Mouse (Mus musculus): ENCODE results near the gene Ccnd1.

The Ccnd1 gene

DNA sequence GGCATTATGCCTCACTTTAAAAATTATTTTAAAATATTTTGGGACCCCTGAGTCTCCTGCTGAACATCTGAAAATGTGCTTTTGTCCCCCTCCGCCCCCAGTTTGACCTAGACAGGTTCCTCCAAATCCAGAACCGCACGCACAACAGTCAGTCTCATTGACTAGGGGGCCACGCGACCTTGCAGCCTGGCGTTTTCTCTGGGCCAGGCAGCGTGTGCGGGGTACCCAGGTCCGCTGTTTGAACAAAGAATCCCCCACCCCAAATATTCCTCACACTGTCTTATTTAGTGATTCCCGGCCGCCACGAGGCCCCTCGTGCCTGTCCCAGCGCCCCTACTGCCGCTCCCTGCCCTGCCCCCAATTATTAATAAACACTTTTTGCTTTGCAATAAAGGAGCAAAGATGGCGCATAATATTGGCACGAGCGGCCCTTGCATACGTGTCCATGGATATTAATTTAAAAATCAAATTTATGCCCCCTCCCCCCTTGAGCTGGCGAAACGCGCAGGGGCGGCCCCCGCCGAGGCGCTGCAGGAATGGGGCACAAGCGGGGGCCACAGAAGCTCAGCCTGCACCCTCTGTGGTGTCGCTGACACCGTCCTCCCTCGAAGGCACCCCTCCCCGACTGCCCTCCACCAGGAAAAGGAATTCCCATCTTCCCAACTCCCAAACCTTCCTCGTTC is 923 bp downstream of the Ccnd1 start:
- no peak for DNase-seq

DNA sequence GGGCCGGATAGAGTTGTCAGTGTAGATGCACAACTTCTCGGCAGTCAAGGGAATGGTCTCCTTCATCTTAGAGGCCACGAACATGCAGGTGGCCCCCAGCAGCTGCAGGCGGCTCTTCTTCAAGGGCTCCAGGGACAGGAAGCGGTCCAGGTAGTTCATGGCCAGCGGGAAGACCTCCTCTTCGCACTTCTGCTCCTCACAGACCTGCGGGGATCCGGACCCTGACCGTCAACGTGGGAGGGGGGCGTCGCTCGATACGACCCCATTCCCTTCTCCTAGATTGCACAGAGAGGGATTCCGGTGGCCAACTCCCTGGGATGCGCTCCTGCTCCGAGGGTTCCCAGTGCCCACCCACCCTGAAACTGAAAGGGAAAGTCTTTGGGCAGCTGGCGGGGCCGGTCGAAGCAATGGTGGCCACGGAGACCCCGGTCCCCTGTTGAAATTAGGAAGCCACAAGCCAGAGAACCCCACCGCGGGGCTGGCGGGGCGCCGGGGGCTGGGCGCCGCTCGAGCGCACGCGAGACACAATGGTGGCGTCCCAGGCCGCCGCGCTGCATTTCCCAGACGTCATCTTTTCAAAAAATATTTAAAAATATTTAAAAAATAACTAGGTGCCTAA is 1.7 kb downstream of the Ccnd1 start:
- no peak for DNase-seq

DNA sequence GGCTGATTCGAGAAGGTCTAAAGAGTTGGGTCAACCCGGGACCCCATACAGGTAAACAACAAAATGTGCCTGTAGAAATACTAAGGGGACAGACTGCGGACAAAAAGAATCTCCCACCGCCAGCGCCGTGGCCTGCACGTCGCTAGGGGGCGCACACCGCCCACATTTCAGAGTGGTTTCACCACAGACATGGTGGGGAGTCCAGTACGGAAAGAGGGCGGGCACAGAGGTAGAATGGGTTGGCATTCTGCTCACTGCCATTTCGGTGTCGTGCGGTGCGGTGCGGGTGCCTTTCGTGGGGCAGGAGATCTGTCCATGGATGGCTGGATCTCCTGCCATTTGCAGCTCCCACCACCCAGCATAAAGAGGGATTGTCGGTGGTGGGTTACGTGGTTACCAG is 2.2 kb downstream of the Ccnd1 start:
- peak; percentile 88 to 91 for DNase-seq

DNA sequence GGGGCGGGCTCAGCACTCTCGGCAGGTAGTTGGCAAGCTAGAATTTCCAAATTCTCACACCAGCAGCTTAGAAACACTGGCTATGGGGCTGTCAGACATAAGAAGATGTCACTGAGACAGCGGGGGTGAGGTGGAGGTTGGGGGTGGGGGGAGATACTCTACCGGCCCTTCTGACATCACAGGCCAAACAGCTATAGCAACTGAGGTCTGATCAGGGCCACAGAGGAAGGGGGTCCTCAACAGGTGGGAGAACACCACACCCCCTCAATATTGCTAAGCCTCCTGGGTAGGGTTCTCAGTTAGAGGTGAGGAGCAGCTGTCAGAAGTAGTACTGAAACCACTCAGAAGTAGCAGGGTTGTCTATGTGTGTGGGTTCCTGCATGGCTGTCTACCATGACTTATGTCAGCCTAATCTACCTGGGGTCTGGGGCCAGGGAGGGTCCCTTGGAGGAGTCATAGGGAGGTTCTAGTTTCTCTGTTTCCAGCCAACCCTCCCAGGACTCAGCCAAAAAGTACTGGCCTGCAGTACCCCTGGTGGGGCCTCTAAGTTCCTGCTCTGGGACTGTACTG is 3.3 kb downstream of the Ccnd1 start:
- no peak for DNase-seq

DNA sequence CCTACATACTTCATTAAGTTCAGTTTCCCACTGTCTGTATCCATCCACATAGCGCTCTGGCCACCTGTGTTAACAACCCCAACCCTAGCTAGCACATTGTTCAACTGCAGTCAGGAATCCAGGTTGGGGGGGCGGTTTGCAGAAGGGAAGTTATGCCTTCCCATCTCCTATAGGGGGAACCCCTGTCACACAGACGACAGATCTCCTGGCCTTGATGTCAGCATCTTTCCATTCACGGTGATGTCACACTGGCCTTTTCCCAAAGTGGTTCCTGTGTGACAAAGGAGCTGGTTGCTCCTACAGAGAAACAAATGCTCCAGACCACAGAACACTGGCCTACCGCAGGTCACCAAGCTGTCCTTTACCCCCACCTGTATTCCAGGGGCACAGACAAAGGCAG is 4.2 kb downstream of the Ccnd1 start:
- DNase-seq = no peak

DNA sequence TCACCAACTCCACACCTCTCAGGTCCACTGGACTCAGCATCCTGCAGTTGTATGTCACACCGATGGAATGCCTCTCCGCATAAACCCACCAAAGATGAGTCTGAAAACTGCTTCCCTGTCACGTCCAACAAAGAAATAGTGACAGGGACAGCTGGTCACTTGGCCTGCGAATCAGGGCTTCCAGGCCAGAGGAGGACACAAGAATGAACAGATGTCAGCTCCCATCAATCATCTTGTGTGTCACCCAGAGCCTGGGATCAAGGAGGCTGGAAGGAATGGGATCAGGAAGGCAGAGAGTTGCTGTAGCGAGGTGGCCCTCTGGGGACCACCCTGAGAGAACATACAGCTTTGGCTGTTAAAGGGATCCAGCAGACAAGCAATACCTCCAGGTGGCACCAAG is 4.8 kb downstream of the Ccnd1 start:
- no peak for DNase-seq

DNA sequence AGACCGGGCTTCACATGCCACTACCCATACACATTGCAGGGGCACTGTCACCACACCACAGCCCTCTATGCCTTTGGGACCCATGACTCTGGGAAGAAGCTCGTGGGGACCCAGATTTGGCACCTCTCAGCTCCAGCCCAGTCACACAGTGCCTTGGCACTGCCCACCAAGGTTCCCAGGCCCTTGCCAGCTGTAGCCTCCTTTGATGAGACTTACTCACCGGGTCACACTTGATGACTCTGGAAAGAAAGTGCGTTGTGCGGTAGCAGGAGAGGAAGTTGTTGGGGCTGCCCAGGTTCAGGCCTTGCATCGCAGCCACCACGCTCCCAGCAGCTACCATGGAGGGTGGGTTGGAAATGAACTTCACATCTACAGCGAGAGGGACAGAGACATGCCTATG is 5.9 kb downstream of the Ccnd1 start:
- DNase-seq = no peak

DNA sequence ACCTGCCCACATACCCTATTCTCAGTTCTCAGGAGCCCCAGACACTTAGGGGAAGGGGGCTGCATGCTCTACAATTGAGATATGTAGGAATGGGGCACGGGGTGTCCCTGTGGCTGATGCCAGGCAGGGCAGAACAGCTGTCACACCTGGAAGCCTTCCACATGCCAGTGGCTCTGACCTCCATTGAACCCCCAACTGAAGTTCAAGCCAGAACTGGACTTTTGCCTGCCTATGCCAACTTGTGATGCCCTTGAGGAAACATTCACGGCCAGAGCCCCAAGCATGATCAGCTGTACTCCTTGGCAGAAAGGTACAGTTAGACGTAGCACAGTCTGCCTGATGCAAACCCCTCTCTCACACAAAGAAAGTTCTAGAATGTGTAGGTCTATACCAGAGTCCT is 6.4 kb downstream of the Ccnd1 start:
- no peak for DNase-seq

DNA sequence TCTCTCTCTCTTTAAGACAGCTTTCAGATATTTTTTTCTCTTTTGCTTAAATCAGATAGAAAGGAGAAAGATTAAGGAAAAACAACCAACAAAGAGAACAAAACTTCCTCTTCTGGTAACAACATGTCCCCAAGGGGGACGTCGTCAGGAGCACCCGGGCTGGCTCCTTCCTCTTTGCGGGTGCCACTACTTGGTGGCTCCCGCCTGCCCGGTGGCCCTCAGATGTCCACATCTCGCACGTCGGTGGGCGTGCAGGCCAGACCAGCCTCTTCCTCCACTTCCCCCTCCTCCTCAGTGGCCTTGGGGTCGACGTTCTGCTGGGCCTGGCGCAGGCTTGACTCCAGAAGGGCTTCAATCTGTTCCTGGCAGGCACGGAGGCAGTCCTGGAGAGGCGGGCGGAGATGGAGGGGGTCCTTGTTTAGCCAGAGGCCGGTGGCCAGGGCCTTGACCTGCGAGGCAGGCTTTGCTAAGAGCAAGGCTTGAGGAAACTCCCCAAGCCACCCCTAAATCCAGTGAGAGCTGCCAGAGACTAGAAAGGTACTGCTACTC is 7.3 kb downstream of the Ccnd1 start:
- DNase-seq = no peak

DNA sequence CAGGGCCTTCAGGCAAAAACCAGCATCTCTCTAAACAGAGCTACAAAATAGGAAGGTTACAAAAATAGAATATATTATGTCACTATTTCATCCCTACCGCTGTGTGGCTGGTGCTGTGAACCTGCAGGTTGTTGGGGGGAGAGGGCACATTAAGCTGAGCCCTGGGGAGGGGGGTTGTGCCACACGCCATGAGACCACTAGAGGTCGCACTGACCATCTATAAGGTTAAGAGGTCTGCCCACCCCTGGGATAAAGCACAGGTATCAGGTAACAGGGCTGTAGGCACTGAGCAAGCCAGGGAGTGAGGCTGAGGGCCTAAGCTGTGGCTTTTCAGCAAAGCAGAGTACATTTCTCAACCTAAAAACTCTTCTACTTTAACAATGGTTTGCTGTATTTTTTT is 7.9 kb downstream of the Ccnd1 start:
- no peak for DNase-seq

DNA sequence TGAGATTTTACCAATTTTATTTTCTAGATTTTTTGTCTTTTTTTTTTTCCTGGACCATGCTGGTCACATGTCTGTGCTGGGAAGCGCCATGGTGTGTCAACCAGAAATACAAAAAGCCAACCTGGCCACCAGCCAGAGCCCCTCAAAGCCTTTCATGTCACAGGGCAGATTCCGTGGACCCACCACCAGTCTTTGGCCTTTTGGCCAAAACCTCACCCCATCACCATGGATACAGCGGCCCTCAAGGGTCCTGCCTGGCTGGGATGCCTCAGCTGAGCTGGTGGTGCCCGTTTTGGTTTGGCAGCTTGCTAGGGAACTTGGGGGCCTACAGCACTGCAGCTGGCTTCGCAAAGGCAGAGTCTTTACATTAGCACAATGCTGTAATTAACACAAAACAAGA is 9.8 kb downstream of the Ccnd1 start:
- no peak for DNase-seq

DNA sequence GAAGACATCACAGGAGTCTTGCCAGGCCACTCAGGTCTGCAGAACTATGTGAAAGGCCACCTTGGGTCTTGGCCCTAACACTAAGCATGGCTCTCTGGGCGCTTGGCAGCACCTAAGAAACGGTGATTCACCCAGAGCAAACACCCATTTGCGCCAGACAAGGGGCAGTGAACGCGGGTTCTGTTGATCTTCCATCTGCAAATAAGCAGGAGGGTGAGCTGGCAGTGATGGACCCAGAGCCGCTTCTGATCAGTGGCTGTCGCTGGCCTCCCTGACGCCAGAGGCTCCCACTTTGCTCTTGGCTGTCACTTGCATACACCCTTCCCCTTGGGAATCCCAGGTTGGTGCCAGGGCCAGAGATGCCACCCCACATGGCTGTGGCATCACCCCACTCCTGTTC is 10.2 kb downstream of the Ccnd1 start:
- peak in 1 of 2 experiments; percentile 23 for DNase-seq

DNA sequence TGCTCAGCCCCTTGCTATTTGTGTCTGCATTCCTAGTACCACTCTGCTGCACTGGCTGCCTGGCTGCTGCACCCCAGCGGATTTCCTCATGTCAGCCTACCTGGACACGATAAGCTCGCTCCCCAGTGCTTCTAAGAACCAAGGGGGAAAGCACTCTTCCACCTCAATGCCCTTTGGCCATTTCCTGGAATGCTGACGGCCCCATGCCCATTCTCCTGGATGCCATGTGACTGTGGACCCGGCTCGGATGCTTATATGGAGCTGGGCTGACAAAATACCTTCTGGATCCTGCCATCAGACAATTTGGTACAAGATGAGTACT is 10.9 kb downstream of the Ccnd1 start:
- DNase-seq = no peak

DNA sequence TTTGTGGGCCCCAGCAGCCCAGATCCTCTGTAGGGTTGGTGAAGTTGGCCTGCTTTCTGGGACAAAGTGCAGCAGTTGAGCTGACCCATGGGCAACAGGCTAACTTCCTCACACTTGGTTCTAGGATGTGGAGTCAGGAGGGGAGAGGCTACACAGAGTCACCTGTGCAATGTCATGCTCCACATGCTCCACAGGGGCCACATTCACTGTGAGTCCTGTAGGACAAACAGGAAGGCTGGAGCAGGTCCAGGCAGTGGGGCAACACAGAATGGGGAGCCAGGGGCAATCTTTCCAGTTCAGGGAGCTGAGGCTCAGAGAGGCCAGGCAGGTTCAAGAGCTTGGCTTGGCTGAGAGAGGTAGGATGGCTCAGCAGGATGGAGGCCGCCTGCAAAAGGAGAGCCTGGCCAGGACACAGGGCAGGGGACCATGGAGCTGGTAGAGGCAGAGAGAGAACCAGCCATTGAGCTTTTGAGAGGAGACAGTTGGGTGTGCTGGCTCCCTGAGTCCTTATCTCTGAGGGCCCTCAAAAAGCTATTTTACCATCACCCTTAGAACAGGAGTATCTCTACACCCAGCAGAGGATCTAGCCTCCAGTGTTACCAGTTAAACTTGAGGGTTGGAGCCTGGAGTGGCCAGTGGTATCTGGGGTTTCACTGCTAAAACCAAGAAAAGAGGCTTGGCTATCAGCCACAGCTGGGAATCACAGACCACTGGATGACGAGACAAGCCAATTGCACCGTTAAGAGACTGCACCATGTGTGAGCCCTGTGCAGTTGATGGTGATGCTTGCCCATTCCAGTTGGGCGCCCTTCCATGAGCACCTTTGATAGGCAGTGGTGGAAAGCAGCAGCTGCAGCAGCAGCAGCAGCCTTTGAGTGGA is 11.5 kb downstream of the Ccnd1 start:
- DNase-seq = no peak

DNA sequence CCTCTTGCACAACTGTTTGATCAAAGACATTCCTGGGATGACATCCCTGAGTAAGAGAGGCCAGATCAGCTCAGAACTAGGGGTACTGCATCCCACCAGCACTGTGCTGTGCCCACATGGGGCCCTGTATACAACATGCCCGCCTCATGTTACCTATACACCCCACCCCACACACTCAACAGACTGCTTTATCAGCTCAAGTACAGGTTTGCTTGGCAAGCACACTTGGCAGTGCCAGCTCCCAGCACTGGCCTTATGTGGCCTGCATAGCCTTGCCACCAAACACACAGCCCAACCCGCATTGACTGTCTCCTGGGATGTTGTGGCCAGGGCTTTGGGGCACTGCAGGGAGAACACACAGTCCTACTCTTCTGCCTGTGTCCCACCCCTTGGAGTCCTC is 12.1 kb downstream of the Ccnd1 start:
- no peak for DNase-seq

DNA sequence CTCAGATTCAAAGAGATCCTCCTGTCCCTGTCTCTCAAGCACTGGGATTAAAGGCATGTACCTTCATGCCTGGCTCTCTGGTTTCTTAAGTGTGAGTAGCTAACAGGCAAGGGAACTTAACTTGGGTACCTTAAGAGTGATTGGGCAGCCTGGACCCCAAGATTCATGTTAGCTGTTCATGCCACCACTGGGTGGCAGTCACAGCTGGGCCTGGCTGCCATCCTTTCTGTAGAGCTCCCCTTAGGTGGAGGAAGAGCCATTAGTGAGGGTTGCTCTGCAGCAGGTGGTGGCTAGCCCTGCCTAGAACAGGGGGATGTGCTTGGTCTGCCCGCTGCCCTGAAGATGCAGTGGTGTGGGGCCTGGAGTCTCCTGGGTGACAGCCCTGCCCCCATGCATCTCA is 20.9 kb downstream of the Ccnd1 start:
- no peak for DNase-seq

DNA sequence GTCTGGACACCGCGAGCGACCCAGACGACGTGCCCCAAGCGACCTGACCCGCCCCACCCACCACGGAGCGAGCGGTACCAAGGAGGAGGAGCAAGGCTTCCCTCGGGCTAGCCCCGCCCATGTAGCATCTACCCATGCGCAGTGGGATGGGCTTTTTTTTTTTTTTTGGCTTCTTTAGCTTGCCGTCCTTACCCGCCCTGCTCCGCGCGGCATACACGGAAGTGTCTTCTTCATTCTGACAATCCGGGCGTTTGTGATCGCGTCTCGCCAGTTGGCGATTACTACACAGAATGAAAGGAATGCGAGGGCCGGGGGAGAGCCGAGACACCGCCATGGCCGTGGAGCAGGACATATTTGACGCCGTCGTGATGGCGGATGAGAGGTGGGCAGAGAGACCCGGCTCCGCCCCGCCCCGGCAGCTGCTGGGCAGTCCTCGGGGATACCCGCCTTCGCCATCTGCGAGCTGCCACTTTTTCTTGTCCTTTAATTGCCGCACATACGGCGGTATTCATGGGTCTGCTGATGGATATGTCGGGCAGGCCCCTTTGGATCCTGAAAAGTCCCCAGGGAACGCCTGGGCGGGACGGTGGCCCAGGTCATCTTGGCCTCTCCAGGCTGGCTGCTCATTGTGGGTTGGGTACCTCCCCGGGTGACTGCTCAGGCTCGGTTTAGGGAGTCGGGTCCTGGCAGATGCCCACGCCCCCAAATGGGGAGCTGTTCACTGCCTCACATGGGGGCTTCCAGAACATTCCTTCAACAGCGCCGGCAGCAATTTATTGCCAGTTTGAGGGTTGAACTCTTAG is 24.6 kb downstream of the Ccnd1 start, which contains the start of gene LTO1:
TSS of gene LTO1 (plus strand) at position 153 of the 803 bp plus-strand sequence.
- peak; percentile 91 to 94 for DNase-seq

DNA sequence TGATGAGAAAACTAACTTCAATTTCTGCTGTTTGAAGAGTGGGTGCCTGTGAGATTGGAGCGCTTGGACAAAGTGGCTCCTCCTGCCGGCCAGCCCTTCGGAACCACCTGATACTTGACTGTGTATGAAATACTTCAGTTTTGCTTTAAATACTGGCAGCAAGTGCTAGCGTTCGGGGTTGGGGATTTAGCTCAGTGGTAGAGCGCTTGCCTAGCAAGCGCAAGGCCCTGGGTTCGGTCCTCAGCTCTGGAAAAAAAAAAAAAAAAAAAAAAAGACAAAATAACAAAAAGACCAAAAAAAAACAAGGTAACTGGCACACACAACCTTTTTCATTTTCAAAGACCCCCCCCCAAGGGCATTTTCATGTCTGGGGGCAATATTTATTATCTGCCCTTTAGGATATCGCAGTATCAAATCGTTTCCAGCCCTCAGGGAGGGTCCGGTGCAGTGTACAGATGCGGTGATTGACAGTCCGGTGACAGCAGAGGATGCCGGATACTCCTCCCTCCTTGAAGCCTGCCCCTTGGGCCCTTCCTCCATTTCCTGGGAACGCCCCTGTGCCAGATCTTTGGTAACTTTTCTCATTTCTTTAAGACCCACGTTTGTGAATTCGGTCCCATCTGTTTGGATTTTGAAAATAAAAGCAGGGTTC is 25.3 kb downstream of the Ccnd1 start:
- no peak for DNase-seq

DNA sequence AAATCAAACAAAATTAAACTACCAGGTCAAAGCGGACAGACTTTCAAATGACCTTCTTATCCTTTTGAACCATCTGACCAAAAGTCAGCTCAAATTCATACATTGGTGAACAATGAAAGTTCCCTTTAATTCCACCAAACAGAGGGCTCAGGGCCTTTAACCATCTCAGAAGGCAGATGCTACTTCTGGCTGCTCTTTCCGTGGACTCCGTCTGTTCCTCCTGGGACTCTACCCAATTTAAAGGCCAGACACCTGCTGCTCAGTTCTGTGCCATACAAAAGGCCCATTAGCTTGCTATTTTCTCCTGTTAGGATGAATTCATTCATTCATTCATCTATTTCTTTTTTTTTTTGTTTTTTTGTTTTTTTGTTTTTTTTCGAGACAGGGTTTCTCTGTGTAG is 26.8 kb downstream of the Ccnd1 start:
- DNase-seq = no peak

DNA sequence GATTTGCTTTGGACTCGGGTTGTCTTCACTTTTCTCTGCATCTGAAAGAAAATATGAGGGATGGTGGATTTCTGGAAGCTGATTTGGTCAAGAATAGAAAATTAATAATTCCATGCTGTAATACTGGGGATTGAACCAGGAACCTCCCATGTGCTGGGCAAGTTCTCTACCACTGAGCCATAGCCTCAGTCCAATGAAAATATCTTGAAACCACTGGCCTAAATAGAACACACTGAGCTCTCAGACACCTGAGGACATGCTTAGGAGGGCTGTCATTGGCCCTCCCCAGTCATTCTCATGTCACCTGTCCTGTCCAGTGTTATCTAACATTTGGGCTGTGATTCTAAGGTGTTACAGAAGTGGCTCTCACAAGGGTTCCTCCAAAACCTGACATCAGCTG is 28.6 kb downstream of the Ccnd1 start:
- DNase-seq = no peak

DNA sequence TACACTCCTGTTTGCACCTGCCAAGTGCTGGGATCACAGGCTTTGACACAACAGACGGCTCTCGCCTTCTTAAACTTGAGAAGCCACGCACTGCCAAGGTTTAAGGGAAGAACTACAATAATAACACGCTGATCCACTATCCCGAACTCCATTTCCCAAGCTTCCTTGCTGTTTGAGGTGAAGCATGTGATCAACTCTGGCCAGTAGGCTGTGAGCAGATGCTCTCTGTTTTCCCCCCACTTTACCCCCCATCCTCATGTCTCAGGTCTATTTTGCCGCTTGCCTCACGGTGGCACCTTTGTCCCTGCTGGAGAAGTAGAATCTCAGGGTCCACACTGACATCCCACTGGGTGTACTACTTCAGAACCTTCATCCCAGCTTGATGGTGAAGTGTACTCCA is 31.0 kb downstream of the Ccnd1 start:
- DNase-seq = no peak

DNA sequence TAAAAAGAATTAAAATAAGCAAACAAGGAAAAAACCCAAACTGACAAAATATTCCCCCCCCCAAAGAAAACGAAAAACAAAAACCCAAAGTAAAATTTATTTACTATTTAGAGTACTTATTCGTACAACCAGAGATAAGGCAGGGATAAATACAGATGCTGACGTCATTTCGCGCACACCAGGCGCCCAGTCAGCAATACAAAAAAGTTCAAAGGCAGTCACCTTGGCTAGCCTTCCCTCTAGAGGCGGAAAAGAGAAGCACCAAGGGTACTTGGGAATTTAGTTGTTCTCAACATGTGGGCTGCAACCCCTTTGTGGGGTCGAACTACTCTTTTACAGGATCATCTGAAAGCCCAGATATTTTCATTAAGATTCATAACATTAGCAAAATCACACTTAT is 31.9 kb downstream of the Ccnd1 start:
- no peak for DNase-seq
